Mouse (Mus musculus) MEL (cell line): Measurements from ENCODE around the gene Sos1.

ENCODE experiments used
- CTCF ChIP-seq, 3 experiments: IDR thresholded peaks in 2 of 3; conservative IDR thresholded peaks in 1 of 3; 2 replicates each; pipeline ENCODE4 v1.5.1; 2011 to 2012; ENCODE audit warnings: low read length in 3 of 3, low read depth in 2 of 3, mild to moderate bottlenecking in 2 of 3, improper control_type of control experiment in 1 of 3, inconsistent platforms in 1 of 3, mixed read lengths in 1 of 3, moderate library complexity in 1 of 3; ENCODE audit not compliant: control insufficient read depth in 1 of 3, insufficient read depth in 1 of 3, poor library complexity in 1 of 3, severe bottlenecking in 1 of 3
- GABPA ChIP-seq: IDR thresholded peaks from 2 replicates; pipeline ENCODE4 v1.6.1; 2012; ENCODE audit warnings: low read depth, mild to moderate bottlenecking, inconsistent platforms, low read length, improper control_type of control experiment, moderate library complexity
- JUND ChIP-seq: IDR thresholded peaks from 2 replicates; pipeline ENCODE4 v1.6.1; 2011; ENCODE audit warnings: low read depth, mild to moderate bottlenecking, improper control_type of control experiment, low read length
- MAX ChIP-seq: IDR thresholded peaks from 2 replicates; pipeline ENCODE4 v1.6.1; 2011; ENCODE audit warnings: low read length, improper control_type of control experiment
- POLR2A ChIP-seq, 2 experiments: IDR thresholded peaks; 2 replicates each; pipeline ENCODE4 v1.6.1; 2011 to 2012; ENCODE audit warnings: low read length in 2 of 2, mild to moderate bottlenecking in 2 of 2, control low read depth in 1 of 2, improper control_type of control experiment in 1 of 2, low read depth in 1 of 2, moderate library complexity in 1 of 2; ENCODE audit not compliant: control insufficient read depth in 1 of 2, insufficient read depth in 1 of 2, poor library complexity in 1 of 2
- POLR2AphosphoS5 ChIP-seq: IDR thresholded peaks from 2 replicates; pipeline ENCODE4 v1.6.1; 2012; ENCODE audit warnings: low read depth, borderline replicate concordance, mild to moderate bottlenecking, inconsistent platforms, low read length, moderate library complexity, mixed read lengths
- SIN3A ChIP-seq: IDR thresholded peaks from 2 replicates; pipeline ENCODE4 v1.6.1; 2012; ENCODE audit warnings: low read length, improper control_type of control experiment, inconsistent platforms
- USF1 ChIP-seq: IDR thresholded peaks from 2 replicates; pipeline ENCODE4 v1.6.1; 2014; ENCODE audit warnings: low read depth, mild to moderate bottlenecking, inconsistent platforms, low read length, improper control_type of control experiment, moderate library complexity
- ZNF384 ChIP-seq: IDR thresholded peaks from 2 replicates; pipeline ENCODE4 v1.6.1; 2012; ENCODE audit warnings: low read depth, mild to moderate bottlenecking, inconsistent platforms, low read length, improper control_type of control experiment

DNA sequence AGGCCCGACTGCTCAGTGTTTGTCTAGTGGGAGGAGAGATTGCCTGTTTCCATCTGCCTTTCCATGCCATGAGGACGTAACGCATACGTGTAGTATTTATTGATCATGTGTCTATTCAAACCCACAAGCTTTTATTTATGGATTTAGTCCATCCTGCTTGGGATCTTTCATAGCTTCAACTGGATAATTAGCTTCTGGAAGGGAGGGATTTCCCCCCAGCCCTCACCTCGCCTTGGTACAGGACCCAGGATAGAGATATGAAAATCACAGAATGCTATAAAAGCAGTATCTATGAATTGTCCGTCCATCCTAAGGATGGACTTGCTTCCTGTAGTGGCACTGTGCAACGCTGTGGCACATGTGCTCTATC lies 587 bp upstream of the Sos1 start:
- TF ChIP-seq SIN3A (no peak), MAX (no peak), POLR2A (IDR thresholded peaks at IDR 0.05; ENCODE audit: control insufficient read depth in 1 of 2, insufficient read depth in 1 of 2, low read depth in 1 of 2, low read length in 2 of 2, poor library complexity in 1 of 2) (no peak), GABPA (no peak), CTCF (IDR thresholded peaks at IDR 0.05 in 2 of 3, conservative IDR thresholded peaks at IDR 0.05 in 1 of 3; ENCODE audit: control insufficient read depth in 1 of 3, insufficient read depth in 1 of 3, low read depth in 2 of 3, low read length in 3 of 3, poor library complexity in 1 of 3, severe bottlenecking in 1 of 3) (no peak), JUND (no peak), ZNF384 (no peak; the same call in 1 of the 2 replicates), USF1 (no peak), POLR2AphosphoS5 (no peak)
